Mouse (Mus musculus): ENCODE results near the gene Clmn.
"Not testable (repeated sequence)": the region's sequence is repeated elsewhere in the genome, so short reads cannot be mapped to it uniquely, and the experiment has no call there.

Gene Clmn

DNA sequence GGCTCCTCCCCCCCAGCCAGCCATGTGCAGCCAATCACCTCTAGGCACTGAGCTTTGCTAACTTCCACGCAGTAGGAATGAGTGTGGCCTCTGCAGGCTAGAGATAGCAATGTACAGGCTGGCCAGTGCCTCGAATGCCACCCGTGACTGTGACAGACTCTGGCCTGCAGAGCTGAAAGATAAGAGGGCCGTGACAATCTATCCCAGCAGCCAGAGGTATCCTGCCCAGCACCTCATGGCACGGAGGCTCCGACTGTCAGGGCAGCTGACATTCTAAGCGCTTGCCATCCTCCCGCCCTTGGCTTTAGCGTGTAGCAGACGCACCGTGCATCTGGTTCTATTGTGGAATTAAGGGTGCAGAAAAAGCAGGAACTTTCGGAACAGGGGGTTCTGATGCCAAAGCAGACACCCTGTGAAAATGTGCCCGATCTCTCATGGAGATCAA, 26.9 kb downstream of the Clmn start:
- no peak for DNase-seq

DNA sequence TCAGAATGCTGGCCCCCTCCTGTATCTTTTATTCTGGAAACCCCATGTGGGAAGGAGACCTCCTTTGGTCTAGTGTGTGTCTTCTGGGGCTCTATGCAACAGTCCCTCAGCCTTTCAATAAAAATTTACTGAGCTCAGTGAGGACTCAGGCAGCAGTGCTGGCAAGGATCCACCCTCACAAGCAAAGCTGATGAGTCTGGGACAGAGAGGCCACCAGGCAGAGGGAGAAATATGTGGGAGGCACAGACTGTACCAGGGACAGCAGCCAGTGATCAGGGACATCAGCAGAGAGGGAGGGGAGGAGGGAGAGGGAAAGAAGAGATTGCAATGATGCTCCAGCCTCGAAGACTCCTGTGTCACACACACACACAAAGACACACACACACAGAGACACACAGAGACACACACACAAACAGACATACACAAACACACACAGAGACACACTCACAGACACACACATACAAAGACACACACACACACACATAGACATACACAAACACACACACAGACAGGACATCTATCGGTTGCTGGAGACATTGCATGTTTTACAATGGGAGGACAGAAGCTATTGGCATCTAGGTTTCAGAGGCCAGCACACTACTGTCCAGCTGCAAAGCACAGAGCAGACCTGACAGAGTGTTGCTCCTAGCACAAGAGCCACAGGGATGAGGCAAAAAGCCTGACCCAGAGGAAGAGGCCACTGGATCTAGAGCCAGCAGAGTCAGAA, 27.6 kb downstream of the Clmn start:
- peak; percentile 91 for DNase-seq

DNA sequence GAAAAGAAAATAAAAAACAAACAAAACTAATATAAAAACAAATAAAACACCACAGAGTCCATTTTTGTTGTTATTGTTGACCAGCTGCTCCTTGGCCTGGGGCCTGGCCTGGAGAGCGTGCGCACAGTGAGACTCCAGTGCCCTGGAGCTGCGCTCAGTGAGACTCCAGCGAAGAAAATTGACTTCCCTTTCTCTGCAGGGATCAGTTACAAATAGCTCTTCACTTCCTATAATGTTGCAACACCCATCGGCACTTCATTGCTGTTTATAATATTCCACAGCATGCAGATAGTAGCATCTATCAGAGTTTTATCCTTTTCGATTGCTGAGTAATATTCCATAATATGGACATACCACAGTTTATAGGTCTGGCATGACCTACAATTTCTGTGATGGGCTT, 28.6 kb downstream of the Clmn start:
- no peak for DNase-seq

DNA sequence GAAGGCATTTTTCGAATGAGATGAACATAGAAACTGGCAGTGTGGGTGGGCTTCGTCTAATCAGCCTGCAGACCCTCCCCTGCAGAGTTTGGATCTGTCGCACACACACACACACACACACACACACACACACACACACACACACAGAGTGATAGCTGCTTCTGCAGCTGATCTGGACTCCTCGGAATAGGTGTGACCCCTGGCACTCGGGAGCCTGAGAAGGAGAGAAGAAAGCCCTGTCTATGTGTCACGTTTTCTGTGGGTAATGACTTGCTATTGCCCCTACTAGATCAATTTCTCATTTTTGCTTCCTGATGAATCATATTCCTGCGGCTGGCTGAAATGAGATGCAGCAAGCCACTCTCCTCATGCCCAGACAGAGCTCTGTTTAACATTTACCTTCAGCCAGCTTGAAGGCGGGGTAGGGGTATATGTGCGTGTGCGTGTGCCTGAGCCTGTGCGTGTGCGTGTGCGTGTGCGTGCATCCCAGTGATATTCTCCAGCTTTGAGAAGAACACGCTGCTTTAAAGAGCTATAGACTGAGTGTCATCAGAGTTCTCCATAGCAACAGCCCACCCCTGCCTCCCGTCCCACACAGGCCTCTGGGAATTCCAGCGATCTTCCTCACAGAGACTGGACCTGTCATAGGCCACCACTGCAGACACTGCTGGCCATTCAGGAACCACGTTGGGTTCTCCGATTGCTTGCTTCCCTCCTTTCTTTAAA, 29.3 kb downstream of the Clmn start:
- DNase-seq, result no peak

DNA sequence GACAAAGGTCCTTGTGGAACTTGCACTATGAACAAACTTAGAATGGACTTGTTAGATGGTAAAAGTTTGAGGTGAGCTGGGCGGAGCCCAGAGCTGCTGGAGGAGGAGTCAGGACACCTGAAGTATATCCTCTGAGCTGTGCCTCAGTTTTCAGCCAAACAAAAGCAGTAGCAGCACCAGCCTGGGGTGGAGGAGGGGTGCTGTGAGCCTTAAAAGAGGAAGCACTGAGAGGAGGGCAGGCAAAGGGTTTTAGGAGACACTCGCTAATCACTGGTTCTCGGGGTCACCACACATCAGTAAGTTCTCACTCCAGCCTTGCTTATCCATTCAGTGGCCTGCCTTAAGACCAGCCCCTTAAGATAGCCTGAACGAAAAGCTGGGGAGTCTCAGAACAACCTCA, 30.1 kb downstream of the Clmn start:
- DNase-seq, result no peak

DNA sequence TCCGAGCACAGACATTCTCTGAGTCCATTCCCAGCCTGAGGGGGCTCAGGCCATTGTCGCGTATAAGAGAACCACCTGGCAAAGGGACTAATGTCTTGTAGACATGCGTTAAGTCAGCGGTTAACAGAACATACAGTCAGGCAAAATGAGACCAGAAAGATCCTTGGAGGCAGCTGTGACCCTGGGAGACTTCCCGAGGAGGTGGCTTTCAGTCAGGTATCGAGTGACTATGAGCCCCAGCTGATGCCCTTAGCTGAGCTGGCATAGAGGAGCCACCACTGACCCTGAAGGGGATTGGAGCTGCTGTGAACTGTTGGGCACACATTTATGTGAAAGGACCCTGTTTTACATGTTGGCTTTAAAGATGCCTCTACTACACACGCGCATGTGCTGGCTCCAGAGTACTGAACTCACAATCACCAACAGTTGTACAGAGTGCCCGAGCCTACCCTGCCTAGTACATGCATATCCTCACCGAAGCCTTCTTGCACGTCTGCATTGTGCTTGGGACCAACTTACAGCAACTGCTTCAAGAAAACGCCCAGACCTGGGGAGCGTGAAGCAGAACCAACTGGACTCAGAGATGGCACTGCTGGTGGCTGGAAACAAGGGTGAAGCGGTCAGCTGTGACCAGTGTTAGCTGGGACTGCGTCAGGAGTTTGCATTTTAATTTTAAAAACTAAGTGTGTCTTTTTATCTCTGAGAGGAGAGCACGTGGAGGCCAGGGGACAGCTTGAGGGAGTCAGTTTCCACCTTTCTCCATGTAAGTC, 34.0 kb downstream of the Clmn start:
- DNase-seq, result no peak

DNA sequence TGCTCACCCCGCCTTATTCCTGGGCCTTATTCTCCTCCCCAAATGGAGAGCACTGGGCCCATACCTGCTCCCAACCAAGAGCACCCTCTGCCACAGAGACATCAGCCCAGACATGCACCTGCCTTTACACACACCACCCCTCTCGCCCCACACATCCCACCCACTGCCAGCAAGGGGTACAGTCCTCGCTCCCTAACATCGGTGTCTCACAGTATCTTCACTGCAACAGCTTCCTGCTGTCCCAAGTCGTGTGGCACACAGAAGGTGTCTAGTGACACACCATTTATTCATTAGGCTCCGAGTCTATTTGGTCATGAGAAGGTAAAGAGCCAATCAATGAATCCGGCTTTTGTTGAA, 34.6 kb downstream of the Clmn start:
- DNase-seq, result no peak

DNA sequence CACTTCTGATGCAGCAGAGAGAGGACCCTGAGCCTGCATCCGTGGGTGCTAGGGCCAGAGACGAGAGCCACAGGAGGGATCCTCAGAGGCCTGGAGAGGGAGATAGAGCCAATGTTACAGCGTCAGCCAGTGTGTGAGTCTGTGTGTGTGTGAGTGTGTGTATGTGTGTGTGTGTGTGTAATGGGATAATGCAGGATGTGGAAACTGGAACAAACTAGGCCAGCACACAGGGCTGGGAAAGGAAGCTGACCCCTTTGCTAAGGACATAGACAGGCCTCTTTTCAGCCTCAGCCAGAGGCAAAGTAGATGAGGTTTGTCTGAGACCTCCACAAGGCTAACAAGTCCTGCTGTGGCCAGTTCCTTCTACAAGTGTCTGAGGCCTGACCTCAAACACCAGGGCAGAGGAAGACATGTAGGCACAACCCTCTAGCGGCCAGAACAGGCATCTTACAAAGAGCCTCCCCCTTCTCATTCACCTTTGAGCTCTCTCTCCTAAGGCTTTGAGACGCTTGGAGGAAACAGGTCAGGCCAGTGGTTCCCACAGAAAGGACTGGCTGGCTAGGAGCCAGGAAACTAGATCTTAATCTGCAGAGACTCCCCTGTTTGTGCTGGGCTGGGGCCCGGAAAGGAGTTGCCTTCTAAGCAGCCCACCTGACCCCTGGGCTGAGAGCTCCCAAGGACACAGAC, 35.1 kb downstream of the Clmn start:
- no peak for DNase-seq

DNA sequence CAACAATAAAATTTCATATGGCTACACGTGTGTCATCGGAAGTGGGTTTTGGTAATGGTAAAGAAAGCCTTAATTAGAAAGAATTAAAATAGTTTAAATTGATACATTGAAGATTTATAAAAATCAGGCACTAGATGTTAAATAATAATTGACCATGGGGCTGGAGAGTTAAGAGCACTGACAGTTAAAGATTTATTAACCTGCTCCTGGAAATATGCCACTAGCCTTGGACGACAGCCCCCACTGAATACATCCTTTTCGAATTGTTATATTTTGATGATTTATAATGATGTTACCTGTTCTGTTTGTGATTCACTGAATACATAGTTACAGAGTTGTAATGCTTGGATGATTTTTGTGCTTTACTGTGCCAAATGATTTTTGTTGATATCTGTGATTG, 35.9 kb downstream of the Clmn start:
- DNase-seq, result not testable (repeated sequence)

DNA sequence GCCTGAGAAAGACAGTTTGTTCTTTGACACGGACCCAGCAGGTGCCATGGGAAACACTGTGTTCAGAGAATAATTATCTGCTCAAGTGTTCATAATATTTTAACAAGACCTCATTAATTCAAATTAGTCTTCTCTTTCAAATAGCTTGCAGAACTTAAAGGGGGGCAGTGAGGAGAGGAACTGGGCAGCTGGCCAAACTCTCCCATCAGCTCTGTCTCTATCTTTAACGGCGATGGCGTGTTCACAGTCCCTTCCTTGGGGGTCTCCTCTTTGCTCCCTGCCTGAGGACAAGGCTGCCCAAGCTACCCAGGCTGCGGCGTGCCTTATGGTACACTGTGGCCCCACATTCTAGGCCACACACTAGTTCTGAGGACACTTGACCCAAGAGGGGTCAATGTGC, 37.2 kb downstream of the Clmn start:
- DNase-seq, result no peak

DNA sequence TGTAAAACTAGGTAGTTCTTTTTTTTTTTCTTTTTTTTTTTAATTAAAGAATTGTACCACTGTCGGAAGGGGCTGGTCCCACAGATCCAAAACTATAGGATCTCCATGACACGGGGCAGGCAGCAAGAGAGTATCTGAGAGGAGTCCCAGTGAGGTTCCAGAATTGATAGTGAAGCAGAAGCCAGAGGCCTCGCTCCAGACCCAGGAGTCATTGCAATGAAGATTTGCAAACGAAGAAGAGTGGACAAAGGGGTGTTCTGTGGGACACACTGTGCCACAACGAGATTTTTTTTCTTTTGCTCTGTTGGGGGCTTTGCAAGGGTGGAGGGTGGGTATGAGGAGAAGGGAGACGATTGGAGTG, 40.0 kb downstream of the Clmn start:
- no peak for DNase-seq

DNA sequence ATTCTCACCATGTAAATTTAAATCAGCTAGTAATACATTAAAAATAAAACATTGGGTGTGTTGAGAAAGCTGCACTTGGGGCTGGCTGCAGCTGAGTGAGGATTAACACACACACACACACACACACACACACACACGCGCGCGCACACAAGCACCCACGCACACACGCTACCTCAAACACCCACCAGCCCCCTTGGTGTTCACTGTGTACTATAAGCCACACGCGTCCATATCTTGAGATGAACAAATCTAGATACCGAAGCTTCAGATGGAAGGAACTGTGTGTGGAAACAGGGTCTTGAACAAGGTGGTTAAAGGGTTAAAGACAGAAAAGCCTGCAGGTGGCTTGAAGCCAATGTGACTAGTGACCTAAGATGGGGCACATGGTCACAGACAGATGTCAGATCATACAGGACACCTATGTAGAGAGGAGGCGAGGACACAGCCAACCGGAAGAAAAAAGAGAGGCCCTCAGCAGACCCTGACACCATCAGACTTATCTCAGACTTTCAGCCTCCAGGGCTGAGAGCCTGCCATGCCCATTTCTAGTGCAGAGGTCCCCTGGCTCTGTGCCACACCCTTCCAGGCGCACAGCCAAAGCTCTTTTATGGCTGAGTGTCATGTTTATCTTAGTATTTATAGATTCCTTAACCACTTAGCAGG, 40.5 kb downstream of the Clmn start:
- DNase-seq, result no peak

DNA sequence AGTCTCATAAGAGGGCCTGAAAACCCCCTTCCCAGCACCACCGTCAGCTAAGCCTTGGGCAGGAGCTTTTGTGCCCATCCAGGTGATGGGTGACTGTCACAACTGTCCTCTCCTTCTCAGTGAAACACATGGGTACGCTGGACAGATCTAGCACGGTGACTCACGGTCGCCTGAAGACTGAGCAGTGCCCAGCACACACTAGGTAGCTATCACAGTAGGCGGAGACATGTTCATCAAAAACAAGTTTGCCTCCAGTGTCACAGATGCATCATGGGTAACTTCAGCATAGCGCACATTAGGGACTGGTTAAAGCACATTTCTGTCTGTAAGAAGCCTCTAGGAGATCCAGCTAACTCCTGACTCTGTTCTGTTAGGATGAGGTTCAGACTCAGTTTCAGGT, 41.2 kb downstream of the Clmn start:
- no peak for DNase-seq

DNA sequence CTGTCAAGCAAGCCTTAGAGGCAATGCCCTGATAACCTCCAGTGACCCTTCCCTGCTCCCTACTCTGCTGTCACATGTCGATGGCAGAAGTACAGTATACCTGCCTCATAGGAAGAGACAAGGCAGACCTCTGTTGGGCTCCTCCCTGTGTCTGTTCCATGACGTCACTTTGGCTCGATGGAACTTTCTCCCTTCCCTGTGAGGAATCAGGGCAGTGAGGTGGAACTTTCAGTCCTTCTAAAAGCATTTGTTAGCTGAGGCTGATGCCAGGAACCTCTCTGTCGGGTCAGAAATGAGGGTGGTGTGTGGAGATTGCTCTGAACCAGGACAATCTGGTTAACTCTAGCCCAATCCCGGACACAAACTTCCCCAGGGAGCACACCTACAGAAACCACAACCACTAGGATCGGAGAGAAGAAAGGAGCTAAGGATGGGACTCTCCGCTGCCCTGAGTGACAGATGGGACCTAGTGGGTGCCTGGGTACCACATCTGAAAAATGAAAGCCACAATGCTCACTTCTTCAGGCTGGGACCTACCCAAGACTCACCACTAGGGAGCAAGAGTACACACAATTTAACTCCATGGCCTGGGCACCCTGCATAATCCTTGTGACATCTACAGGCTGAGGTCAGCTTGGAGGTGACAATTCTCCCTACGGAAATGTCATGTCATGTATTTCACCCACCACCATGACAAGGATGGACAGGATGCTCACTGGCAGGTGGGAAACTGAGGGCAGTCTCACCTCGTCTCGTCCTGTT, 41.9 kb downstream of the Clmn start:
- no peak for DNase-seq

DNA sequence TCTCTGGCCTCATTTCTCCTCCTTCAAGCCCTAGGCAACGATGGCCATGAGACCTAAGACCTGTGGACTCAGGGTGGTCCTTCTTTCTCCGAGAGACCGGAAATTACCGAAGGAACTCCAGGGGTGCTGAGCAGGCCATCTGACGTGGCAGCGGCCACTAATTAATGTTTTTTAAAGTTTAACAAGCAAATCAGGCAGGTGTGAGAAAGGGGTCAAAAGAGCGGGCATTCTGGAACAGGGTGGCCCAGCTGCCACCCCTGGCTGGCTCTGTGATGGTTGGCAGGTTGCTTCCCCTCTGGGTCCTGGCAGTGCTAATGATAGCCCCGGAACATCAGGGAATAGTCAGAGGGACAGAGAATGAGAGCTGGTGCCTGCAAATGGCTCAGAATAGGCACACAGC, 42.7 kb downstream of the Clmn start:
- no peak for DNase-seq

DNA sequence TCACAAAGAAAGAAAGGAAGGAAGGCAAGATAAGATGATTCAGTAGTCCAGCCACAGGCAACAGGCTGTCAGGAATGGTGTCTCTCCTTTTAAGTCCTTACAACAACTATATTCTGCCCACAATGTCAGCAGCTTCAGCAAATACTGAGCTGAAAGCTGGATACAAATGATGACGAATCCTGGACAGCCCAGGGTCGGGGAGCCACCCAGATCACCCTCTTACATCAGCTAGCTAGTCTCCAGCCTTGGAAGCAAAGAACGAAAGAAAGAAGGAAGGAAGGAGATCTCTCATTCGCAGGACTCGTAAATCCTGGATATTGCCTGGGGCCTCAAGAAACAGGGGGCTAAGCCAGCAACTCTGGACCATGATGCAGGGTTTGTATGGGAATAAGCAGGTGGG, 44.8 kb downstream of the Clmn start:
- DNase-seq, result no peak

DNA sequence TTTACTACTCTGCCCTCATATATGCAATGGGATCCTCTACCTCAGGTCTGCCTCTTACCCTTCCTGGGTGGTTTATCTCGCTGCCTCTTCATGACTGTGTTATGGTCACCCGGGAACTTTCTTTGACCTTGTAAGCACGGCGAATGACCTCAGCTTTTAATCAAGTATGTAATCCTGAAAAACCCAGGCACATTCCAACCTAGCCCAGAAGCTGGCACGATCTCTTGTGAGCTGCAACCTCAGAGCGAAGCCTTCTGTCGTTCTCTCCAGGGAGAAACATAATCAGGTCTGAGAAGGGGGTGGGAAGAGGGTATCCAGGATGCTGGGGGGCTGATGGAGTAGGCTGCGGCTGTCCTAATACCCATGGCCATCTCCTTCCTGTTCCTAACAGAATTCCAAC, 45.8 kb downstream of the Clmn start:
- no peak for DNase-seq

DNA sequence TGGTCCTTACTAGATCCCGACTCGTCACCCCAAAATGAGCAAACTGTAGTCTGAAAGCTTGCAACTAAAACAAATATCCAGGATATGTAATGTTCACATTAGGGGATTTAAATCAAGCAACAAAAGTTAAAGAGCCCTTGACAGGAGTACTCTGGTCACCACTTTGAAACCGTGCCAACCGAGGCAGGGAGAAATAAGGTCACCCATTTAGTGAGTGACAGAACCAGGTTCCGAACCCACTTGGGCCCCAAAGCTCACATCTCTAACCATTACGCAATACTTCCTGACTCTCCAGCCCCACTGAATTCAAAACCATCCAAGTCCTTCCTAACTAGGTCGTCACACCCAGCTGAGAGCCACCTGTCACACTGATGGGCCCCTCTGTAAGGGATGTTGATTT, 46.8 kb downstream of the Clmn start:
- no peak for DNase-seq

DNA sequence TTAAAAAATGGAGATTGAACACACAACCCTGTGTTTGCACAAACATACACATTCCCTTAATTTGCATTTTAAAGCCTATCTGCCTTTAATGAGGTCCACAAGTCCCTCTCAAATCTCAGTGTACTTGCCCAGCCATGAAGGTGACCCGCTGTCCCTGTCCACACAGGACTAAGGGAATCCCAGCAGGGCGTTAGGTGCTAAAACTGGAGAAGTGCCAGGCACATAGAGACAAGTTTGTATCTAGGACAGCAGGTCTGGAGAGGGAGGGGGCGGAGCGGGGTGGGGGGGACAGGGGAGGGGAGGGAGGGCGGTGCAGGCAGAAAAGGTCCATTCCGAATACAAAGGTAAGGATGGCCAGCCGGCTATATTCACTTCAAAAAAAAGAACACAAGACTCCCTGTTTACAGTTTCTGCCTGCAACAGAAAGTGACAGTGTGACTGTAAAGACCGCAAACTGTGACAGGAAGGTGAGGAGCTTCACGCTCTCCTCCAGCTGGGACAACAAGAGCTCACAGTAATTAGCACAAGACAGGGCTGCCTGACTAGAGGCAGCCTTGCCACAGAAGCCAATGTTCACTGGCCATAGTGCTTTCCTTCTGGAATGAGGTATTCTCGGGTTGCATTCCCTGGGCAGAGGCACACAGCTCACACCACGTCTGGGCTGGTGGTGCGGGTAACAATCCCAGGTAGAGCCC, 47.6 kb downstream of the Clmn start:
- DNase-seq, result no peak

DNA sequence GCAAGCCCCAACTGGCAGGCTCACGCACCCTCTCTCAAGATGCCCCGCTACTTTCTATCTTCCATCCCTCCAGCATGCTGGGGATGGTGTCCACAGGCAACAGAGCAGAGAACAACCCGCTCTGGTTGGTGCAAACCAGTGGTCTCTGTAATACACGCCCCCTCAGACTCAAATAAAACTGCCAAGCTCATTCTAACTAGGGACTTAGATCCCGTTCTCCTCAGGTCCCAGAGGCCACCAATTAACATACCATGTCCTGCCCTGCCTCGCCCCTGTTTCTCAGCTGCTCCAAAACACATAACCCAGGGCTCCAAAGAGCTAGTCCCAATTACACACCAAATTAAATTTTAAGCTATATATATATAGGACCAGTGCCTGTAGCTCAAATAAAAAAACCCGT, 50.6 kb downstream of the Clmn start:
- no peak for DNase-seq

DNA sequence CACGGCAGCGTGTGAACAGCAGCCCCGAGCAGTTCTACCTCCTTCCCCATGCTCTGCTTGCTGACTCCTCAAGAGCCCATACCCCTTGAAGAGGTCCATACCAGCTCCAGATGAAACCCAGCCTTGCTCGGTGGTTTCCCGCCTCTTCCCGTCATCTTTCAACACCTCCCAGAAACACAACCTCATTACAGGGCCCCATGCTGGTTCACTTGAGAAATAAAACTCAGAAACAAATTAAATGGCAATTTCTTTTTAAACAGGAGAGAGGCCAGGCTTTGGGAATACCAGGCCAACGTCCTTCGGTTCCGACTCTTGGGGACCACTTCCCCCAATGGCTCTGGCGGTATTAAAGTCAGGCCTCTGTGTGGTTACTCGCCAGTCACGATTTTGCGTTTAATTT, 51.1 kb downstream of the Clmn start:
- no peak for DNase-seq

DNA sequence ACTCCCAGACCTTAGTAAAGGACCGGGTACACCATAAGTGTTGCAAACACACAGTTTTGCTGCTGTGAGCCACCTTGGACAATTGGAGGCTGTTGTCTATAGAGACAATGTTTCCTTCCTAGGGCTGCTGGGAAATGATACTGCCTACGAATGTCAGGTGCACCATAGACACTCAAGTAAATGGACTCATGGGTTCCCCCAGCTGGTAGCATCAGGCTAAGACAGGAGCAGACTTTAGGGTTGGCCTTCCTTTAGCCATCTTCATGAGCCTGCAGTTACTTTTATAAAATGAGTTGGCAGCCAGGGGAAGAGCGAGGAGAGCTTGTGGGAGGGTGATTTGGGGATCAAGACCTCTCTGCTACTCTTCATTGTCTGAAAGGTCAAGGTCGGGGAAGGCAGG, 52.2 kb downstream of the Clmn start:
- DNase-seq, result no peak

Measured in right cerebral cortex, adult 18-20 months (tissue).